Mouse (Mus musculus) lung, postnatal 0 days (tissue): ENCODE results near the gene Sstr1. TPM values are rescaled to one million over a fixed set of nuclear protein-coding genes. Genes with fewer than 3 reads are reported as not detected.
A peak's percentile ranks its signal among the peaks of the same experiment; 100 is the strongest.

Source experiments
- ATAC-seq: fragments of 200-750 bp; cut with Nextera tagmentation; 2 replicates; pipeline ENCODE4 v1.8.0; 2017; ENCODE audit warnings: moderate library complexity
- DNase-seq: peaks from one replicate; pipeline ENCODE4 v3.0.0-alpha.2; 2016; ENCODE audit warnings: low spot score
- H3K27ac ChIP-seq: fragments of 300-500 bp; sonication (generic); 2 replicates; pipeline ENCODE4 v1.5.1; 2014; ENCODE audit warnings: antibody characterized with exemption, mild to moderate bottlenecking, low read length, mixed read lengths
- H3K27me3 ChIP-seq: fragments of 300-500 bp; sonication (generic); replicated peaks from 2 replicates; pipeline ENCODE4 v1.6.1; 2014; ENCODE audit warnings: low read length, mixed read lengths; ENCODE audit not compliant: insufficient read depth
- H3K36me3 ChIP-seq: fragments of 300-500 bp; sonication (generic); 2 replicates; pipeline ENCODE4 v1.6.1; 2014; ENCODE audit warnings: low read length, mixed read lengths; ENCODE audit not compliant: insufficient read depth
- H3K4me1 ChIP-seq: fragments of 300-500 bp; sonication (generic); 2 replicates; pipeline ENCODE4 v1.6.1; 2014; ENCODE audit warnings: antibody characterized with exemption, low read depth, low read length, mixed read lengths; ENCODE audit not compliant: insufficient read depth
- H3K4me2 ChIP-seq: fragments of 300-500 bp; sonication (generic); replicated peaks from 2 replicates; pipeline ENCODE4 v1.6.1; 2014; ENCODE audit warnings: low read depth, mild to moderate bottlenecking, low read length, moderate library complexity, mixed read lengths
- H3K4me3 ChIP-seq: fragments of 300-500 bp; sonication (generic); 2 replicates; pipeline ENCODE4 v1.5.1; 2014; ENCODE audit warnings: low read depth, low read length
- H3K9ac ChIP-seq: fragments of 300-500 bp; sonication (generic); replicated peaks from 2 replicates; pipeline ENCODE4 v1.6.1; 2014; ENCODE audit warnings: low read depth, mild to moderate bottlenecking
- H3K9me3 ChIP-seq: fragments of 300-500 bp; sonication (generic); 2 replicates; pipeline ENCODE4 v1.6.1; 2016; ENCODE audit warnings: low read length, mixed read lengths
- CTCF ChIP-seq: IDR thresholded peaks from 2 replicates; pipeline ENCODE4 v1.5.1; 2016; ENCODE audit warnings: antibody characterized with exemption, mild to moderate bottlenecking
- EP300 ChIP-seq: IDR thresholded peaks from 2 replicates; pipeline ENCODE4 v1.6.1; 2016; ENCODE audit warnings: antibody characterized with exemption, mild to moderate bottlenecking, control low read depth
- WGBS: fragments of 180-500 bp; shearing (Covaris S2); extraction: QIAGEN DNeasy Blood & Tissue Kit; methylation state at CpG from one replicate; pipeline ENCODE4 v1.1.7; 2014; 5-methylcytosine and 5-hydroxymethylcytosine counted together
- polyA plus RNA-seq: library from polyadenylated mRNA; unstranded; fragments of >200 nt; fragmentation: Nextera tagmentation; extraction: Ambion mirVana; gene quantifications from 2 replicates; pipeline ENCODE4 v1.2.1, GENCODE M21; 2015

Gene Sstr1
- 0.11 TPM in 1 of 2 replicates, not detected in the other for polyA plus RNA-seq

GRCm38 (mm10) chr12:58211163-58212071 is at the start of gene Sstr1:
TSS of gene Sstr1 (plus strand) at chr12:58211772.
- DNase-seq = no peak
- no peak for ATAC-seq
- Histone ChIP-seq H3K4me3 (peak within 1 kb of the TSS; percentile 35), H3K4me2 (peak within 1 kb of the TSS; percentile 59), H3K9me3 (no peaks in the 10 kb centered on the region), H3K9ac (no peak within 1 kb of the TSS), H3K27ac (no peak within 1 kb of the TSS), H3K27me3 (peaks cover 27% of the 10 kb centered on the region), H3K36me3 (no peaks in the 10 kb centered on the region), H3K4me1 (peaks cover 20% of the 10 kb centered on the region)
- no peak for TF ChIP-seq CTCF
- no peak for TF ChIP-seq EP300
- WGBS = 24% methylated on average over 21 of the region's 21 CpGs

GRCm38 (mm10) chr12:58198810-58199209 is 12.8 kb upstream of the Sstr1 start:
- no peak overlapping the region for H3K27ac ChIP-seq
- H3K4me3 ChIP-seq = no peak overlapping the region
- H3K4me1 ChIP-seq = no peaks in the 10 kb centered on the region
- no peaks in the 10 kb centered on the region for H3K27me3 ChIP-seq
- TF ChIP-seq CTCF = no peak
- TF ChIP-seq EP300 = no peak
- ATAC-seq (peak; percentile 40), DNase-seq (peak; percentile 7)
- no peak overlapping the region for H3K4me2 ChIP-seq
- H3K9me3 ChIP-seq = no peaks in the 10 kb centered on the region
- H3K36me3 ChIP-seq = no peaks in the 10 kb centered on the region
- H3K9ac ChIP-seq = no peak overlapping the region
- whole genome bisulfite sequencing = 77% methylated on average over 1 of the region's 1 CpGs

- no peaks in the 10 kb centered on the region for H3K9me3 ChIP-seq
- no peaks in the 10 kb centered on the region for H3K27me3 ChIP-seq
- H3K9ac ChIP-seq = no peak overlapping the region
- peak; percentile 40 for DNase-seq
- ATAC-seq = no peak
- H3K36me3 ChIP-seq = no peaks in the 10 kb centered on the region
- H3K4me1 ChIP-seq = no peaks in the 10 kb centered on the region
- TF ChIP-seq EP300 = no peak
- peak; percentile 47; the same call in 1 of the 2 replicates for TF ChIP-seq CTCF
- H3K4me3 ChIP-seq = no peak overlapping the region
- H3K4me2 ChIP-seq = no peak overlapping the region
- no peak overlapping the region for H3K27ac ChIP-seq
These were observed 10.4 kb upstream of the Sstr1 start for GRCm38 (mm10) chr12:58201190-58201589.

GRCm38 (mm10) chr12:58207956-58208355 is 3.6 kb upstream of the Sstr1 start:
- DNase-seq (no peak), ATAC-seq (no peak)
- no peak overlapping the region for H3K4me3 ChIP-seq
- H3K4me2 ChIP-seq = no peak overlapping the region
- no peak overlapping the region for H3K9ac ChIP-seq
- TF ChIP-seq EP300 (no peak), CTCF (no peak)
- peaks cover 19% of the 10 kb centered on the region for H3K27me3 ChIP-seq
- no peaks in the 10 kb centered on the region for H3K36me3 ChIP-seq
- H3K27ac ChIP-seq = no peak overlapping the region
- WGBS = 85% methylated on average over 1 of the region's 1 CpGs
- H3K9me3 ChIP-seq = no peaks in the 10 kb centered on the region
- H3K4me1 ChIP-seq = peaks cover 6% of the 10 kb centered on the region; the same call in 1 of the 2 replicates

- H3K27ac ChIP-seq = no peak overlapping the region
- 0 out of 2 replicates have a peak, but pooled peaks have one; percentile 11 for ATAC-seq
- under 1% methylated on average over 38 of the region's 39 CpGs for WGBS
- TF ChIP-seq EP300 (no peak), CTCF (0 out of 2 replicates have a peak, but pooled peaks have one; percentile 11)
- peak overlapping the region; percentile 59 for H3K4me2 ChIP-seq
- H3K27me3 ChIP-seq = peaks cover 27% of the 10 kb centered on the region
- no peak overlapping the region for H3K9ac ChIP-seq
- H3K9me3 ChIP-seq = no peaks in the 10 kb centered on the region
- H3K36me3 ChIP-seq = no peaks in the 10 kb centered on the region
- H3K4me1 ChIP-seq = peaks cover 20% of the 10 kb centered on the region
- H3K4me3 ChIP-seq = peak overlapping the region; percentile 35
- peak; percentile 4 for DNase-seq
These were observed 820 bp downstream of the Sstr1 start for GRCm38 (mm10) chr12:58212261-58212923.

GRCm38 (mm10) chr12:58212924-58213450 is 1.4 kb downstream of the Sstr1 start:
- WGBS = 4% methylated on average over 29 of the region's 29 CpGs
- Histone ChIP-seq H3K4me3 (peak overlapping the region; percentile 35), H3K9ac (no peak overlapping the region), H3K4me2 (peak overlapping the region; percentile 59), H3K27me3 (peaks cover 27% of the 10 kb centered on the region), H3K4me1 (peaks cover 20% of the 10 kb centered on the region), H3K9me3 (no peaks in the 10 kb centered on the region), H3K27ac (no peak overlapping the region), H3K36me3 (no peaks in the 10 kb centered on the region)
- ATAC-seq = no peak
- TF ChIP-seq CTCF = no peak
- DNase-seq = no peak
